Mouse (Mus musculus) spleen, adult 2 months (tissue): ENCODE data around the gene Celsr1. TPM values are rescaled to one million over a fixed set of nuclear protein-coding genes. Genes with fewer than 3 reads are reported as not detected.

Experiments
- DNase-seq, 2 experiments: peaks; one replicate each; pipeline versions ENCODE4 v3.0.0 to v3.0.0-alpha.2; 2012 to 2021; ENCODE audit warnings: low spot score in 2 of 2, low read depth in 1 of 2
- H3K27ac ChIP-seq: fragments of 200-500 bp; 2 replicates; pipeline ENCODE4 v1.5.1; 2012; ENCODE audit warnings: low read length, inconsistent platforms; ENCODE audit not compliant: insufficient read depth
- H3K27me3 ChIP-seq: fragments of 200-500 bp; 2 replicates; pipeline ENCODE4 v1.6.1; 2012; ENCODE audit warnings: mild to moderate bottlenecking, moderate library complexity, low read length, inconsistent platforms; ENCODE audit not compliant: control insufficient read depth, insufficient read depth
- H3K36me3 ChIP-seq: fragments of 200-500 bp; 2 replicates; pipeline ENCODE4 v1.6.1; 2012; ENCODE audit warnings: mild to moderate bottlenecking, low read length, inconsistent platforms; ENCODE audit not compliant: control insufficient read depth, insufficient read depth
- H3K4me1 ChIP-seq: fragments of 200-500 bp; 2 replicates; pipeline ENCODE4 v1.6.1; 2011; ENCODE audit warnings: inconsistent platforms; ENCODE audit not compliant: control insufficient read depth, insufficient read depth, insufficient read length
- H3K4me3 ChIP-seq: fragments of 200-500 bp; 2 replicates; pipeline ENCODE4 v1.5.1; 2011; ENCODE audit warnings: mild to moderate bottlenecking, inconsistent platforms; ENCODE audit not compliant: insufficient read depth, insufficient read length; ENCODE audit errors: extremely low read depth
- CTCF ChIP-seq: fragments of 200-500 bp; IDR thresholded peaks from 2 replicates; pipeline ENCODE4 v1.5.1; 2011; ENCODE audit warnings: mild to moderate bottlenecking, inconsistent platforms; ENCODE audit not compliant: insufficient read depth, insufficient read length, insufficient replicate concordance; ENCODE audit errors: extremely low read depth
- POLR2A ChIP-seq: fragments of 200-500 bp; IDR thresholded peaks from 2 replicates; pipeline ENCODE4 v1.6.1; 2011; ENCODE audit warnings: low read depth, low read length, inconsistent platforms
- WGBS: fragments of 180-500 bp; shearing (Covaris S2); methylation state at CpG from one replicate; pipeline ENCODE4 v1.1.7; 2018; 5-methylcytosine and 5-hydroxymethylcytosine counted together
- polyA plus RNA-seq: library from polyadenylated mRNA; depleted of rRNA; stranded (reverse); fragments of >200 nt; gene quantifications from 2 replicates; pipeline ENCODE4 v1.2.3, GENCODE M21; 2012

Gene Celsr1
- polyA plus RNA-seq, 1 experiment, result 7.4 TPM

- Histone ChIP-seq H3K4me1 (peaks cover 10% of the 10 kb centered on the region), H3K27me3 (peaks cover 10% of the 10 kb centered on the region), H3K36me3 (no peaks in the 10 kb centered on the region), H3K4me3 (no peak overlapping the region; the same call in 1 of the 2 replicates), H3K27ac (no peak overlapping the region)
- no peak for TF ChIP-seq CTCF
- no peak for TF ChIP-seq POLR2A
- WGBS, result 27% methylated on average over 12 of the region's 12 CpGs
- DNase-seq, result no peak
Observed at GRCm38 (mm10) chr15:86034781-86035360, 1.3 kb upstream of the Celsr1 start.

DNA sequence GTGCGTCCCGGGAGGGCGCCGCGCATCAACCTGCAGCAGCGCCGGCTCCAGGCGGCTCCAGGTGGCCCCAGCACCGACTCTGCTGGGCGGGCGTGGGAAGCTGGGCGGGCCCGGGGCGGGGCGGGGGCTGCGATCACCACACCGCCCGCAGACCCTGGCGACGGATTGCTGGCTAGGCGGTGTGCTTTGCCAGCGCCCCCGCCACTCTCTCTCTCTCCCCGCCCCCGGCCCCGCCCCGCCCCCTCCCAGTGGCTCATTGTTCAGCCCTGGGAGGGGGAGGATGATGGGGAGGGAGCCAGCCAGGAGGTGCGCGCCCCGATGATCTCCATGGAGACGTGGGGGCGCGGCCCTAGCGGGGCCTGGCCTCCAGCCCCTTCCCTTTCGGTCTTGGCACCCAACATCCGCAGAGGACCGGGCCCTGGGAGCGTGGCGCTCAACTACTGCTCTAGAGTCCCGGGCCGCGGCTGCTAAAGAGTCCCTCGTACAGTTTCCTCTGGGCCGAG is 495 bp upstream of the Celsr1 start:
- Histone ChIP-seq H3K4me1 (peaks cover 10% of the 10 kb centered on the region), H3K27ac (no peak overlapping the region), H3K4me3 (peak overlapping the region; percentile 54; the same call in 1 of the 2 replicates), H3K27me3 (peaks cover 10% of the 10 kb centered on the region), H3K36me3 (no peaks in the 10 kb centered on the region)
- no peak for DNase-seq
- 2% methylated on average over 32 of the region's 44 CpGs for WGBS
- no peak for TF ChIP-seq CTCF
- no peak for TF ChIP-seq POLR2A

GRCm38 (mm10) chr15:86032811-86033190 is 776 bp downstream of the Celsr1 start:
- Histone ChIP-seq H3K36me3 (no peaks in the 10 kb centered on the region), H3K27ac (no peak overlapping the region), H3K27me3 (peaks cover 10% of the 10 kb centered on the region), H3K4me1 (peaks cover 10% of the 10 kb centered on the region), H3K4me3 (peak overlapping the region; percentile 57)
- no peak for DNase-seq
- TF ChIP-seq POLR2A (no peak), CTCF (peak; percentile 32; the same call in 1 of the 2 replicates)
- 10% methylated on average over 38 of the region's 38 CpGs for WGBS

GRCm38 (mm10) chr15:86029981-86030380 is 3.6 kb downstream of the Celsr1 start:
- Histone ChIP-seq H3K4me1 (peaks cover 10% of the 10 kb centered on the region), H3K27ac (no peak overlapping the region), H3K4me3 (no peak overlapping the region), H3K27me3 (peaks cover 10% of the 10 kb centered on the region), H3K36me3 (no peaks in the 10 kb centered on the region)
- DNase-seq, result no peak
- no peak for TF ChIP-seq CTCF
- TF ChIP-seq POLR2A, result no peak
- WGBS, result 90% methylated on average over 14 of the region's 14 CpGs

GRCm38 (mm10) chr15:86027871-86028270 is 5.7 kb downstream of the Celsr1 start:
- Histone ChIP-seq H3K4me3 (no peak overlapping the region), H3K36me3 (no peaks in the 10 kb centered on the region), H3K27me3 (peaks cover 2% of the 10 kb centered on the region; the same call in 1 of the 2 replicates), H3K4me1 (no peaks in the 10 kb centered on the region; the same call in 1 of the 2 replicates), H3K27ac (peak overlapping the region; percentile 64)
- no peak for DNase-seq
- TF ChIP-seq POLR2A (no peak), CTCF (no peak)
- WGBS, result 80% methylated on average over 8 of the region's 8 CpGs

- Histone ChIP-seq H3K27ac (no peak overlapping the region), H3K27me3 (no peaks in the 10 kb centered on the region), H3K36me3 (no peaks in the 10 kb centered on the region), H3K4me3 (no peak overlapping the region), H3K4me1 (no peaks in the 10 kb centered on the region)
- 40% methylated on average over 9 of the region's 9 CpGs for WGBS
- TF ChIP-seq POLR2A, result no peak
- TF ChIP-seq CTCF, result no peak
- no peak for DNase-seq
Observed at GRCm38 (mm10) chr15:86021971-86022370, 11.6 kb downstream of the Celsr1 start.

GRCm38 (mm10) chr15:86021301-86021700 is 12.3 kb downstream of the Celsr1 start:
- H3K36me3 ChIP-seq, result no peaks in the 10 kb centered on the region
- no peak overlapping the region for H3K4me3 ChIP-seq
- no peaks in the 10 kb centered on the region for H3K4me1 ChIP-seq
- DNase-seq, result no peak
- no peaks in the 10 kb centered on the region for H3K27me3 ChIP-seq
- TF ChIP-seq POLR2A (no peak), CTCF (no peak)
- H3K27ac ChIP-seq, result no peak overlapping the region
- WGBS, result 67% methylated on average over 9 of the region's 9 CpGs

- WGBS, result 88% methylated on average over 8 of the region's 8 CpGs
- H3K36me3 ChIP-seq, result no peaks in the 10 kb centered on the region
- no peak overlapping the region for H3K4me3 ChIP-seq
- no peaks in the 10 kb centered on the region for H3K27me3 ChIP-seq
- peaks cover 5% of the 10 kb centered on the region; the same call in 1 of the 2 replicates for H3K4me1 ChIP-seq
- H3K27ac ChIP-seq, result no peak overlapping the region
- no peak for DNase-seq
- TF ChIP-seq POLR2A, result no peak
- TF ChIP-seq CTCF, result no peak
Observed at GRCm38 (mm10) chr15:86020008-86020407, 13.6 kb downstream of the Celsr1 start.
